Mouse (Mus musculus) cerebellum, adult 9-11 months (tissue): ENCODE data around the gene Sipa1l2.
"Not testable (repeated sequence)": the region's sequence is repeated elsewhere in the genome, so short reads cannot be mapped to it uniquely, and the experiment has no call there.

ENCODE experiments used
- DNase-seq: peaks from one replicate; pipeline ENCODE4 v3.0.0; 2022

Sipa1l2 gene

GRCm38 (mm10) chr8:125447543-125447942 is 122.1 kb downstream of the Sipa1l2 start:
- DNase-seq = no peak

DNA sequence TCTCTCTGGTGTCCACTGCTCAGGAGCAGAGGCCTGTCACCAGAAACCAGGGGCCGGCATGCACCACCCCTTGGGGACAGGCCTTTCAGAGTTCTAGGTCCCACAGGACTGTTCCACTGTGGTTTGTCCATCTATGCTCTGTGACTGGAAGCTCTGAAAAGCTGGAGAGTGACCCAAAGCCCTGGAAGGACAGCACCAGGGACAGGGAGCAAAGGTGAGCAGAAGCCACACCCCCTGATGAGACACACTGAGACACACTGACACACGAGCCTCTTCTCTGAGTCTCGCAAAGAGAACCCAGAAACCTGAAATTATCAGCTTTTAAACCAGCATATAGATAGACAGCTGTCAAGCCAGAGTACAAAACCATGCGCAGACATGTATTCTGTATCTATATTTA is 123.4 kb downstream of the Sipa1l2 start:
- no peak for DNase-seq

GRCm38 (mm10) chr8:125445225-125445609 is 124.4 kb downstream of the Sipa1l2 start:
- no peak for DNase-seq

DNA sequence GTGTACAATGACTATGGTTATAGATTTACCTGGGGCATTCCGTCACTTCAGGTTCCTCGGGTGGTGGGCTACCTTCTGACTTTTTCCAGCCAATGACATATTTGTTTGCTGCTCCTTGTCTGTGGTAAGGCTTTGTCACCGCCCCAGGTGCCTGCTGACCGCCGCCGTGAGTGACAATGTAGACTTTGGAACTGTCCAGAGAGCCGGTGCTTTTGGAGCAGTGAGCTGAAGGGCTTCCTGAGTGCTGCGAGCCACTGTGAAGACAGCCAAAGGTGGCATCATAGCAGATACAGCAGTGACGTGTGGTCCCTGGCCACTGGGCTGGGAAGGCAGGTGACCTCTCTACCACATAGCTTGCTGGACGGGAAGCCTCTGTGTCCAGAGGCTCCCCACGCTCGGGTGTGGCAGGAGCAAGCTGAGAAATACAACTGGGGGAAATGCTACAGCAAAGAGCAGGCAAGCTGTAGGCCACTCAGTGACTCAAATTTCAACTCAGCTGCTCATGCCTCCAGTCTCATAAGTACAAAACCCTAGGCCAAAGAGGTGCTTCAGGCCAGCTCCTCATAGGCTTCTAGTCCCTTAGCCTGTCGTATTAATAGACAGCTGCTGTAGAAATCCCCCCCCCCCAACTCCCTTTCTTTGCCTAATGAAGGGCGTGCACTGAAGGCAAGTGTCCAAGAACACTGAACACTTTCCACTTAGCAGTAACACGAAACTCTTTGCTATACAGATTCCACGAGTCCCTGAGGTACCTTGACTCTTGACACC is 125.0 kb downstream of the Sipa1l2 start:
- no peak for DNase-seq

DNA sequence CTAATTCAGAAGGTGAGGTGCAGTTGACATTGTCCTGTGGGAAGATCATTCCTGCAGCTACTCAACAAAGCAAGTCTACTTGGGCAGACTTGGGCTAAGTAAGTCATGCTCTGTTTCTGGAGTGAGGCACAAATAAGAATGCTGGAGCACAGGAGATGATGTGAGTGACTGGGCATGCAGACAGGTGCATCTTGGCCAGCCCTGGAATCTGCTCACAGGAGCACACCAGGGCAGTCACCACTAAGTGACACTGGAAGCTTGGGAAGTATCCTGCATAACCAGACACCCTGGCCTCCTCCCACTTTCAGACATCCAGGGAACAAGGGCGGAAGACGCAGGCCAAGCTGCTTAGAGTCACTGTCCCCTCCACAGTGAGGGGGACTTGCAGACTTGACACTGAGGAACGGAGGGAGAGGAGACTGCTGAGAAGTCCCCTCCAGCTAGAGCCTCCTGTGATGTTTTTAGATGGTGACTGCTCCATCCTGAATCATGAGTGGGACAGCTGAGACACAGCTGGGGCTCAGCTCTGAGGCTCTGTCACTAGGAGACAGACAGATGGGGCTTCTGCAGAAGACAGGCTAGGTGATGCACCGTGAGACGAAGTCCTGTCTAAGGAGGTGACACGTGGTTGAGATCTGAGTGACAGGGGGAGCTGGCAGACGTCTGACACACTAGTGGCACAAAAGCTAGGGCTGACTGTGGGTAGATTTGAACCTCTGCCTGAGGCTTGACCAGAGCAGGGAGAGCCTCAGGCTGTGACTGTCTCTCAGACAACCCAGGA is 134.1 kb downstream of the Sipa1l2 start:
- DNase-seq = no peak

GRCm38 (mm10) chr8:125434151-125434550 is 135.5 kb downstream of the Sipa1l2 start:
- DNase-seq = no peak

DNA sequence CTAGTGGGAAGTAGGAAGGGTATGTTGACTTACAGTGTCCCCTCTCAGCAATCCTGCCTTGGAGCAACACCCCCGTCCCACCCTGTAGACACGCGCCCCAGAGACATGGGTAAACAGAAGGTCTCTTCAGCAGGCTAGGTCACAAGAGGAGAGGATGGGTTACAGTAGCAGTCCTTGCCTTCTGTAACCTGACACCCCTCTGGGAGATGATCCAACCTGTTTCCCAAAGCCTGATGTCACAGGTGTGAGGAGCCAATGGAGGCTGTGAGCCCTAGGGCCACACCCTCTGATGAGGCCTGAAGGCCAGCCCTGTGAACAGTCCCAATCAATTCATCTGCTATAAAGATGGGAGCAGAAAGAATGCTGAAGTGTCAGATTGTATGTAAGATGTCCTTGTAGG is 138.3 kb downstream of the Sipa1l2 start:
- DNase-seq = no peak

DNA sequence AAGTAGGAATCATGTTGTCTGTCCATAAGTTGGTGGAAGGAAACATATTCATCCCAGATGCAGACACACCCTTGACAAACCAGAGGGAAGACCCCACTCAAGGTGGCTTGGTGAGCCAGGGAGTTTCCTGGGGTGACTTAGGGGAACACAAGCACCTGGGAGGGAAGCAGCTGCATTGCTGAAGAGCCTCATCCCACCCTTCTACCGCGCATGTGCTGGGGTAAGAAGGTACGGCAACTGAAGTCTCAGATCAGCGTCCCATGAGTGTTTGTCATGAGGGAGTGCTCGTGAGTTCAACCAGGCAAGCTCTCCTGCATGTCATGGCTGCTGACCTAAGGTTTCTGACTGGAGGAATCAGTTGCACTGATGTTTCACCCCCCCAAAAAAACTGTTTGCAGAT is 138.8 kb downstream of the Sipa1l2 start:
- no peak for DNase-seq

DNA sequence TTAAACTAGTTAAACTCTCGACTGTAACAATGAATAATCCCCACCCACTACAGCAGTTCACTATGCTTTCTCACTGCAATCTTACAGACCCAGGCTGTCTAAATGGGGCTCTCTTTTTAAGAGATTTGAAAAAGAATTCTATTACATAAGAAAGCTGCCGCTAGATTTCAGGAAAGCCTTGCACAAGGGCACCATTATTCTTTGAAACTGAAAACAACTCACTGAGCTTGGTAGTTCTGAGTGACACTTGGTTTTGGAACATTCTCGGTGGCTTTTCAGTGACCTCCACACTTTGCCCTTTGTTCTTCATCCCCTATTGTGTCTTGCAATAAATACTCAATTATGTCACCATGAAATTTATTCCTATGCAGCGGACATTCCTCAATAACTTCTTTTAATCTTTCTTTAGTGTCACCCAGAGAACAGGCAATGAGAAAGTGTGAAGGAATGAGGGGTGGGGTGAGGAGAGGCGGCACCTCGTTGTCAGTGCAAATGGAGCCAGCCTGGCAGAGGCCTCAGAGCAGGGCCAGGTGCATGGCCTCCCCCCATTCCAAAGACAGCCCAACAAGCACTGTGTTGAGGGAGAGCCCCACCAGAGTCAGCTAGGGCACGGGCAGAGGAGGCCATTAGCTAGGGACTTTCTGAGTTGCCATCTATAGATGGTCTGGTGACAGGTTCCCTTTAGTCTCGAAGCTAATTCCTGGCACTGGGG is 140.5 kb downstream of the Sipa1l2 start:
- DNase-seq = no peak

DNA sequence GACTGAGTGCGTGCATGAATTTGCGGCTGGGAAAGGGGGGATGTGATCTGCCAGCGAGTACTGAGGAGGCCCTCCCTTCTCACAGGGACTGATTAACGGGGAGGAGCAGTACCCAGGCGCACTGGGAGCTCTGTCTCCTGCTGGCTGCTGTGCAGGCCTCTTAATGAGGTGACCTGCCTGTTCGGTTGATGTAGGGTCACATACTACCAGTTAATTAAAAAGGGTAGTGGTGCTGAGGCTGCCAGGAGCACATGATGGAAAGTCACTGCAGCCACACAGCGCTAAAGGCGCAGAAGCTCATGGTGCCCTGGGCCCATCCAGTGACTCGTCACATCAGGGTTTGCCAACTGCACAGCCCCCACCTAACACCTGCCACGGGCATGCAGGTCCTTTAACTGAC is 145.7 kb downstream of the Sipa1l2 start:
- no peak for DNase-seq

GRCm38 (mm10) chr8:125419202-125419830 is 150.3 kb downstream of the Sipa1l2 start:
- DNase-seq = peak; percentile 52

DNA sequence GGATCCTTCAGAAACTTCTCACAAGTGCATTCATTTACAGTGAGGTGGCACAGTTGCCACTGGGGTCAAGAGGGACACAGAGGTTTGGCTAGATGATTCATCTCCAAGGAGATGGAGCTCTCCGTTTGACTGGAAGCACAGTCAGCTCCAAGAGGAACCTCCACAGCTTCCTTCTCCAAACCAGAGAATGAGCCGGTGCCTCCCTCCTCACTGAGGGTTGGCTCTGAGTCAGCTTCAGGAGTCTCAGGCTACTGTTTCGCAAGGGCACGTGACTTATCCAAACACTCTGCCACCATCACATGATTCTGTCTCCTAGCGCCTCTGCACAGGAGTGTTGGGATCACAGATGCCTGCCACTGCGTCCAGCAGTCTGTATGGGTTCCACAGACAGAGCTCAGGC is 153.5 kb downstream of the Sipa1l2 start:
- DNase-seq = no peak

- no peak for DNase-seq
These were observed 155.0 kb downstream of the Sipa1l2 start for GRCm38 (mm10) chr8:125414651-125415050.

GRCm38 (mm10) chr8:125413001-125413909 is 156.4 kb downstream of the Sipa1l2 start:
- DNase-seq = no peak

GRCm38 (mm10) chr8:125410646-125411045 is 159.0 kb downstream of the Sipa1l2 start:
- DNase-seq = no peak

GRCm38 (mm10) chr8:125407672-125408071 is 161.9 kb downstream of the Sipa1l2 start:
- no peak for DNase-seq

GRCm38 (mm10) chr8:125406453-125406852 is 163.2 kb downstream of the Sipa1l2 start:
- DNase-seq = no peak

DNA sequence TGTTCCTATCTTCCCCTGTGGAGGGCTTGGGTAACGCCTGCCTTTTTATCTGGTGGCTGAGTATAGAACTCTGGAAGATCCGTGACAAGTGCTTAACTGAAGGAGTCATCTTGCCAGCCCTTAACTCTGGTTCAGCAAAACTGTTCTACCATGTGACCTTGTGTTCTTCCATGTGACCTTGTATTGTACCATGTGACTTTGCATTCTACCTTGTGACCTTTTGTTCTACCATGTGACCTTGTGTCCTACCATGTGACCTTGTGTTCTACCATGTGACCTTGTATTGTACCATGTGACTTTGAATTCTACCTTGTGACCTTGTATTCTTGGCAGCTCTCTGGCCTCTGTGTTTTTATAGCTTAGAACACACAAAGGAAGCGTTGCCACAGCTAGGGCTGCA is 168.3 kb downstream of the Sipa1l2 start:
- DNase-seq = no peak

DNA sequence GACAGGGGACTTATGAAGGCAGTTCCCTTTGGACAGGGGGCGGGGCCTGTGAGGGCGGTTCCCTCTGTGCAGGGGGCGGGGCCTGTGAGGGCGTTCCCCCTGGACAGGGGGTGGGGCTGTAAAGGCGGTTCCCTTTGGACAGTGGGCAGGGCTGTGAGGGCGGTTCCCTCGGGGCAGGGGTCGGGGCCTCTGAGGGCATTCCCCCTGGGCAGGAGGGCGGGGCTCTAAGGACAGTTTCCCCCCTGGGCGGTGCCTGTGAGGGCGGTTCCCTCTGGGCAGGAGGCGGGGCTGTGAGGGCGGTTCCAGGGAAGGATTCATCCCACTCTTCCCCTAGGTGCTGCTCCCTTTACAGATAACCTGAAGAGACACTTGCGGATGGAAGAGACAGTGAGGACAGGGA is 171.6 kb downstream of the Sipa1l2 start:
- no peak for DNase-seq

- not testable (repeated sequence) for DNase-seq
These were observed 173.9 kb downstream of the Sipa1l2 start for GRCm38 (mm10) chr8:125395682-125396081.

DNA sequence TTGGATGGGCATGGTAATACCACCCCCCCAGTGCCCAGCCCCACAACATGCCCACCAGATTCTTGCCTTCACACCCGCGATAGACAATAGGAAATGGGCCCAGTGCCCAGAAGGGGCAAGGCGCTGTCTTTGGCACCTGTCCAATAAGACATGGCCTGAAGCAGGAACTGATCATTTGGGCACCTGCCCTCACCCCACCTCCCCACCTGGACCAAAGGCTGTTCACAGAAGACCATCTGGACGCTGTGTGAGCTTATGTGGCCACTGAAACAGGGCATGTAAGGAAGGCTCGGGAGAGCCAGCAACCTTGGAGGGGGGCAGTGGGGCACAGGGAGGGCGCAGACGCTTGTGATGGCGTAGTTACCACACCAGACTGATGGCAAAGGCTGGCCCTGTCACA is 174.6 kb downstream of the Sipa1l2 start:
- DNase-seq = peak; percentile 81

- DNase-seq = no peak
These were observed 177.9 kb downstream of the Sipa1l2 start for GRCm38 (mm10) chr8:125391685-125392084.
